Mouse (Mus musculus) bone marrow macrophage, adult 2 months (primary cell): ENCODE results near the gene Fzd4.

ENCODE experiments used
- CTCF ChIP-seq: IDR thresholded peaks from 2 replicates; pipeline ENCODE4 v1.5.1; 2012; ENCODE audit warnings: low read depth, mild to moderate bottlenecking, low read length, moderate library complexity
- POLR2A ChIP-seq: IDR thresholded peaks from 2 replicates; pipeline ENCODE4 v1.6.1; 2012; ENCODE audit warnings: mild to moderate bottlenecking, low read depth, low read length, borderline replicate concordance

- TF ChIP-seq POLR2A (no peak), CTCF (no peak)
These were observed 34.1 kb upstream of the Fzd4 start for GRCm38 (mm10) chr7:89370086-89370485.
